Mouse (Mus musculus) CH12.LX (cell line): Measurements from ENCODE around the gene Ttll13. TPM values are rescaled to one million over a fixed set of nuclear protein-coding genes. Genes with fewer than 3 reads are reported as not detected.

Experiments used
- DNase-seq: peaks from one replicate; pipeline ENCODE4 v3.0.0-alpha.2; 2013; ENCODE audit errors: extremely low read depth
- H3K27ac ChIP-seq: 2 replicates; pipeline ENCODE4 v1.5.1; 2012; ENCODE audit warnings: low read depth, mild to moderate bottlenecking, control low read depth, moderate library complexity; ENCODE audit not compliant: insufficient read depth
- H3K27me3 ChIP-seq: replicated peaks from 2 replicates; pipeline ENCODE3; 2012; ENCODE audit warnings: inconsistent platforms
- H3K36me3 ChIP-seq, 2 experiments: replicated peaks in 1 of 2; 2 replicates each; pipeline versions ENCODE3 to v1.6.1; 2012; ENCODE audit warnings: inconsistent platforms in 1 of 2, low read length in 1 of 2, mild to moderate bottlenecking in 1 of 2, mixed read lengths in 1 of 2, moderate library complexity in 1 of 2; ENCODE audit not compliant: control insufficient read depth in 1 of 2, insufficient read depth in 1 of 2
- H3K4me1 ChIP-seq, 2 experiments: 2 replicates each; pipeline ENCODE4 v1.6.1; 2012; ENCODE audit warnings: inconsistent platforms in 1 of 2, moderate library complexity in 1 of 2; ENCODE audit not compliant: insufficient read depth in 2 of 2, control insufficient read depth in 1 of 2
- H3K4me2 ChIP-seq: 2 replicates; pipeline ENCODE4 v1.6.1; 2012; ENCODE audit warnings: low read depth, mild to moderate bottlenecking, control low read depth; ENCODE audit not compliant: poor library complexity, insufficient read depth, severe bottlenecking
- H3K4me3 ChIP-seq, 3 experiments: fragments of 150-350 bp in 1 of 3; sonication (generic) in 1 of 3; replicated peaks in 1 of 3; 2 replicates each; pipeline versions ENCODE3 to v1.5.1; 2011 to 2012; ENCODE audit warnings: low read depth in 2 of 3, low read length in 2 of 3, mild to moderate bottlenecking in 2 of 3, moderate library complexity in 2 of 3, control low read depth in 1 of 3, improper control_type of control experiment in 1 of 3, inconsistent platforms in 1 of 3, mixed read lengths in 1 of 3; ENCODE audit not compliant: poor library complexity in 1 of 3
- H3K79me2 ChIP-seq: replicated peaks from 2 replicates; pipeline ENCODE4 v1.6.1; 2012; ENCODE audit warnings: mild to moderate bottlenecking, moderate library complexity; ENCODE audit not compliant: control insufficient read depth, poor library complexity, insufficient read depth, severe bottlenecking; ENCODE audit errors: extremely low read depth
- H3K9ac ChIP-seq: 2 replicates; pipeline ENCODE4 v1.6.1; 2012; ENCODE audit warnings: low read depth, mild to moderate bottlenecking, control low read depth, moderate library complexity; ENCODE audit not compliant: insufficient read depth
- H3K9me3 ChIP-seq: replicated peaks from 2 replicates; pipeline ENCODE3; 2012; ENCODE audit warnings: low read length, inconsistent platforms, mixed read lengths
- EP300 ChIP-seq: IDR thresholded peaks from 2 replicates; pipeline ENCODE4 v1.6.1; 2011; ENCODE audit warnings: low read length, improper control_type of control experiment
- GABPA ChIP-seq: IDR thresholded peaks from 2 replicates; pipeline ENCODE4 v1.6.1; 2012; ENCODE audit warnings: low read depth, low read length, improper control_type of control experiment, inconsistent platforms; ENCODE audit not compliant: insufficient replicate concordance
- KAT2A ChIP-seq: IDR thresholded peaks from 2 replicates; pipeline ENCODE4 v1.6.1; 2012; ENCODE audit warnings: low read length, improper control_type of control experiment, inconsistent platforms; ENCODE audit not compliant: insufficient replicate concordance
- MXI1 ChIP-seq: IDR thresholded peaks from 2 replicates; pipeline ENCODE4 v1.6.1; 2011; ENCODE audit warnings: mild to moderate bottlenecking, low read depth, low read length, improper control_type of control experiment
- MYC ChIP-seq: IDR thresholded peaks from 2 replicates; pipeline ENCODE4 v1.6.1; 2011; ENCODE audit warnings: low read depth, mild to moderate bottlenecking, improper control_type of control experiment, low read length
- NRF1 ChIP-seq: IDR thresholded peaks from 2 replicates; pipeline ENCODE4 v1.6.1; 2014; ENCODE audit warnings: low read depth, mild to moderate bottlenecking, inconsistent platforms, low read length, improper control_type of control experiment, moderate library complexity
- PAX5 ChIP-seq: IDR thresholded peaks from 2 replicates; pipeline ENCODE4 v1.6.1; 2012; ENCODE audit warnings: low read length, inconsistent platforms, mixed read lengths
- POLR2AphosphoS2 ChIP-seq: IDR thresholded peaks from 2 replicates; pipeline ENCODE4 v1.6.1; 2011; ENCODE audit warnings: low read depth, low read length, improper control_type of control experiment
- SMC3 ChIP-seq: IDR thresholded peaks from 2 replicates; pipeline ENCODE4 v1.6.1; 2011; ENCODE audit warnings: low read depth, low read length, improper control_type of control experiment
- TCF12 ChIP-seq: IDR thresholded peaks from 2 replicates; pipeline ENCODE4 v1.6.1; 2014; ENCODE audit warnings: low read depth, mild to moderate bottlenecking, inconsistent platforms, low read length, improper control_type of control experiment
- USF1 ChIP-seq: IDR thresholded peaks from 2 replicates; pipeline ENCODE4 v1.6.1; 2014; ENCODE audit warnings: low read depth, mild to moderate bottlenecking, inconsistent platforms, low read length, improper control_type of control experiment
- USF2 ChIP-seq: conservative IDR thresholded peaks from 2 replicates; pipeline ENCODE4 v1.6.1; 2011; ENCODE audit warnings: low read depth, low read length, improper control_type of control experiment
- ZKSCAN1 ChIP-seq: IDR thresholded peaks from 2 replicates; pipeline ENCODE4 v1.6.1; 2012; ENCODE audit warnings: low read depth, inconsistent platforms, low read length, improper control_type of control experiment, borderline replicate concordance
- dilution Hi-C: fragments of 300-500 bp; cut with MboI; formaldehyde crosslinking; loops from 2 replicates; pipeline ENCODE4 v1.14.3; 2020; ENCODE audit warnings: low sequenced_read_pairs; ENCODE audit not compliant: extremely low pct_unique_long_range_greater_than_20kb, extremely low pct_ligation_motif_present
- in situ Hi-C: fragments of 300-500 bp; cut with MboI; formaldehyde crosslinking; loops from 3 replicates; pipeline ENCODE4 v1.14.3; 2019; ENCODE audit warnings: low sequenced_read_pairs, low pct_ligation_motif_present, low pct_unique_long_range_greater_than_20kb, mixed read lengths
- polyA plus RNA-seq: library from polyadenylated mRNA; unstranded; fragments of >175 nt; gene quantifications from 2 replicates; pipeline ENCODE4 v1.2.1, GENCODE M21; 2012; ENCODE audit warnings: low read depth; ENCODE audit not compliant: insufficient read length
- total RNA-seq, 2 experiments: library from RNA; depleted of rRNA; stranded (reverse); fragments of 300-350 nt in 1 of 2; fragments of >200 nt in 1 of 2; gene quantifications; 2 replicates each; pipeline ENCODE4 v1.2.3; 2012 to 2014

Ttll13 gene
- total and polyA plus RNA-seq, 3 experiments = 0.59 TPM; not detected in 2

GRCm38 (mm10) chr7:80281646-80282045, 35.5 kb downstream of the Ttll13 start:
- in situ Hi-C loops (no loop called here), dilution Hi-C loops (no loop called here)
- DNase-seq = no peak
- peaks cover 49 to 95% of the 10 kb centered on the region in 2 experiments for H3K36me3 ChIP-seq
- no peaks in the 10 kb centered on the region for H3K27me3 ChIP-seq
- no peak overlapping the region for H3K27ac ChIP-seq
- H3K9ac ChIP-seq = no peak overlapping the region
- no peaks in the 10 kb centered on the region for H3K79me2 ChIP-seq
- no peaks in the 10 kb centered on the region for H3K9me3 ChIP-seq
- H3K4me3 ChIP-seq = no peak overlapping the region
- no peak overlapping the region for H3K4me2 ChIP-seq
- no peaks in the 10 kb centered on the region for H3K4me1 ChIP-seq
- no peak for TF ChIP-seq MXI1
- no peak for TF ChIP-seq USF1
- TF ChIP-seq PAX5 = no peak
- TF ChIP-seq POLR2AphosphoS2 = no peak
- TF ChIP-seq ZKSCAN1 = no peak
- TF ChIP-seq TCF12 = no peak
- TF ChIP-seq SMC3 = no peak
- no peak for TF ChIP-seq USF2
- TF ChIP-seq MYC = no peak

- dilution Hi-C loops (no loop called here), in situ Hi-C loops (no loop called here)
- Histone ChIP-seq H3K36me3 (peaks cover 57 to 95% of the 10 kb centered on the region in 2 experiments), H3K4me2 (no peak overlapping the region), H3K9ac (no peak overlapping the region), H3K27me3 (no peaks in the 10 kb centered on the region), H3K79me2 (no peaks in the 10 kb centered on the region), H3K27ac (no peak overlapping the region), H3K9me3 (no peaks in the 10 kb centered on the region), H3K4me1 (no peaks in the 10 kb centered on the region), H3K4me3 (no peak overlapping the region)
- TF ChIP-seq EP300 = no peak
- no peak for TF ChIP-seq GABPA
- no peak for TF ChIP-seq USF1
- no peak for TF ChIP-seq NRF1
- no peak for TF ChIP-seq POLR2AphosphoS2
- TF ChIP-seq SMC3 = no peak
- TF ChIP-seq KAT2A = no peak
- DNase-seq = no peak
These were observed 37.2 kb downstream of the Ttll13 start for GRCm38 (mm10) chr7:80283226-80283918.
